Mouse (Mus musculus): Measurements from ENCODE around the gene Golph3. TPM values are rescaled to one million over a fixed set of nuclear protein-coding genes. Genes with fewer than 3 reads are reported as not detected.
"Not testable (repeated sequence)": the region's sequence is repeated elsewhere in the genome, so short reads cannot be mapped to it uniquely, and the experiment has no call there.

The Golph3 gene
- polyA plus RNA-seq, 1 experiment = 55.4 TPM

DNA sequence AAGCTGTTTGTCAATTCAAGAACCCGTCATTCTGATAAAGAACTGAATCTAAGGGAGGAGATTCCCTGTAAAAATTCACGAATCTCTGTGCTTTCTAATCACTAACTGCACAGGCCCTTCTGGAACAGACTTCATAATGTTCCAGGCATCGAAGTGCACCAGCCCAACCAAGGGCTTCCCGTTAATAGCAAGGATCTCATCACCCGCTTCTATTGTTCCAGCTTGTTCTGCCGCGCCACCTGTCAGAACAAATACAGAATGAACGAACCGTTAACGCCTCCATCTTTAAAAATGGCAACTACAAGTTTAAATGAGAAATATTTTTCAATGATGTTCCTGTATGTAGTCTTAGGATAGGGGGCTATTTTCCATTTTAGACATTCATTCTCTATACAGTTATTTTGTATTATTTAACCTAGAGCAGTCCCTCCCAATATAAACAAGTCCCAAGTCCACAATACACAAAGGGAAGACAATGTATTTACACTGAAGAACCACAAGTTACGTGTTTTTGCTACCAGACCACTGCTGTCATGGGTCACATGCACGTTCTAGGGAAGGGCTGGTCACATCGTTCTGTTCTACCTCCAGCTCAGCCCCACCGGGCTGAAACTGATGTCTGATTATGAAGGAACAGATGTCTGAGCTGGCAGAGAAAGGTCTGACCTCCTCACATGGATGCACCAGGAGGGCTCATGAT lies 40.9 kb downstream of the Golph3 start:
- TF ChIP-seq USF1 (IDR thresholded peaks at IDR 0.05; ENCODE audit: low read depth) = no peak
- peak; percentile 68 for TF ChIP-seq POLR2AphosphoS2 (IDR thresholded peaks at IDR 0.05; ENCODE audit: insufficient read length, low read depth)
- Histone ChIP-seq H3K79me2 (ENCODE audit: control insufficient read depth, insufficient read depth) (peaks cover 6% of the 10 kb centered on the region), H3K36me3 (ENCODE audit: control insufficient read depth, insufficient read depth) (peaks cover 9% of the 10 kb centered on the region), H3K4me3 (no peak overlapping the region), H3K4me2 (ENCODE audit: low read depth) (no peak overlapping the region), H3K27me3 (ENCODE audit: control insufficient read depth, insufficient read depth, insufficient read length) (no peaks in the 10 kb centered on the region), H3ac (ENCODE audit: control insufficient read depth, insufficient read length) (no peak overlapping the region)

GRCm38 (mm10) chr15:12362701-12363040 lies 41.4 kb downstream of the Golph3 start:
- Histone ChIP-seq H3ac (ENCODE audit: control insufficient read depth, insufficient read length) (no peak overlapping the region), H3K27me3 (ENCODE audit: control insufficient read depth, insufficient read depth, insufficient read length) (no peaks in the 10 kb centered on the region), H3K4me3 (no peak overlapping the region), H3K4me2 (ENCODE audit: low read depth) (no peak overlapping the region), H3K79me2 (ENCODE audit: control insufficient read depth, insufficient read depth) (peaks cover under 1% of the 10 kb centered on the region), H3K36me3 (ENCODE audit: control insufficient read depth, insufficient read depth) (peaks cover 9% of the 10 kb centered on the region)
- TF ChIP-seq REST (IDR thresholded peaks at IDR 0.05; ENCODE audit: insufficient read depth, insufficient read length) (no peak), POLR2AphosphoS2 (IDR thresholded peaks at IDR 0.05; ENCODE audit: insufficient read length, low read depth) (no peak), CEBPB (IDR thresholded peaks at IDR 0.05; ENCODE audit: insufficient read depth, poor library complexity, severe bottlenecking) (no peak), MYOD1 (IDR thresholded peaks at IDR 0.05; ENCODE audit: control insufficient read depth in 1 of 3, insufficient read length in 2 of 3, low read depth in 2 of 3) (no peak), USF1 (IDR thresholded peaks at IDR 0.05; ENCODE audit: low read depth) (no peak), POLR2A (IDR thresholded peaks at IDR 0.05; ENCODE audit: insufficient read length, low read depth) (no peak), TCF3 (IDR thresholded peaks at IDR 0.05; ENCODE audit: insufficient read length, low read depth) (no peak), E2F4 (IDR thresholded peaks at IDR 0.05; ENCODE audit: insufficient read depth) (no peak), MYOG (IDR thresholded peaks at IDR 0.05; ENCODE audit: control insufficient read depth in 1 of 3, insufficient read depth in 1 of 3, insufficient read length in 2 of 3, low read depth in 2 of 3) (no peak), SRF (IDR thresholded peaks at IDR 0.05; ENCODE audit: control insufficient read depth, insufficient read length, low read depth) (no peak), MAX (IDR thresholded peaks at IDR 0.05; ENCODE audit: low read depth) (no peak), TCF12 (IDR thresholded peaks at IDR 0.05; ENCODE audit: insufficient read depth, poor library complexity, severe bottlenecking) (no peak)

DNA sequence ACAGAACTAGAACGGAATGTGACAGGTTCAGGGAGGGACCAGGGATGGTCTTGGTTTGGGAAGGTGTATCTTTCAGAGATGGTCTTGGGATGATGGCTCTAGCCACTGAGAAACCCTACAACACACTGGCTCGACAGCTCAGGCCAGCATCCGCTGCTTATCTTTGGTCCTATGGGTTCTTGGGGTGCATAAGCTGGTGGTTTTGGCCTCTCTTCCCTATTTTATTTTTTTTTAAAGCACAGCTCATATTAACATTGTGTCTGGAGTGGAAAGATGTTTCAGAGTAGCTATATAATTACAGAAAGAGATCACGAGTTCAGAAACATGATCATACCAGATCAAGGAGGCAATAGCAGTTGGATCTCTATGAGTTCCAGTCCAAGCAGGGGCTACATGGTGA lies 42.8 kb downstream of the Golph3 start:
- TF ChIP-seq CEBPB (IDR thresholded peaks at IDR 0.05; ENCODE audit: insufficient read depth, poor library complexity, severe bottlenecking) (no peak), SRF (IDR thresholded peaks at IDR 0.05; ENCODE audit: control insufficient read depth, insufficient read length, low read depth) (no peak), REST (IDR thresholded peaks at IDR 0.05; ENCODE audit: insufficient read depth, insufficient read length) (no peak), MYOD1 (IDR thresholded peaks at IDR 0.05; ENCODE audit: control insufficient read depth in 1 of 3, insufficient read length in 2 of 3, low read depth in 2 of 3) (no peak), POLR2A (IDR thresholded peaks at IDR 0.05; ENCODE audit: insufficient read length, low read depth) (no peak), TCF3 (IDR thresholded peaks at IDR 0.05; ENCODE audit: insufficient read length, low read depth) (no peak), USF1 (IDR thresholded peaks at IDR 0.05; ENCODE audit: low read depth) (no peak), E2F4 (IDR thresholded peaks at IDR 0.05; ENCODE audit: insufficient read depth) (no peak), MAX (IDR thresholded peaks at IDR 0.05; ENCODE audit: low read depth) (no peak), MYOG (IDR thresholded peaks at IDR 0.05; ENCODE audit: control insufficient read depth in 1 of 3, insufficient read depth in 1 of 3, insufficient read length in 2 of 3, low read depth in 2 of 3) (no peak), POLR2AphosphoS2 (IDR thresholded peaks at IDR 0.05; ENCODE audit: insufficient read length, low read depth) (no peak), TCF12 (IDR thresholded peaks at IDR 0.05; ENCODE audit: insufficient read depth, poor library complexity, severe bottlenecking) (no peak)
- H3K4me2 ChIP-seq (ENCODE audit: low read depth) = no peak overlapping the region
- no peaks in the 10 kb centered on the region for H3K27me3 ChIP-seq (ENCODE audit: control insufficient read depth, insufficient read depth, insufficient read length)
- H3K79me2 ChIP-seq (ENCODE audit: control insufficient read depth, insufficient read depth) = no peaks in the 10 kb centered on the region
- H3K4me3 ChIP-seq = no peak overlapping the region
- H3K36me3 ChIP-seq (ENCODE audit: control insufficient read depth, insufficient read depth) = peaks cover 8% of the 10 kb centered on the region
- no peak overlapping the region for H3ac ChIP-seq (ENCODE audit: control insufficient read depth, insufficient read length)

DNA sequence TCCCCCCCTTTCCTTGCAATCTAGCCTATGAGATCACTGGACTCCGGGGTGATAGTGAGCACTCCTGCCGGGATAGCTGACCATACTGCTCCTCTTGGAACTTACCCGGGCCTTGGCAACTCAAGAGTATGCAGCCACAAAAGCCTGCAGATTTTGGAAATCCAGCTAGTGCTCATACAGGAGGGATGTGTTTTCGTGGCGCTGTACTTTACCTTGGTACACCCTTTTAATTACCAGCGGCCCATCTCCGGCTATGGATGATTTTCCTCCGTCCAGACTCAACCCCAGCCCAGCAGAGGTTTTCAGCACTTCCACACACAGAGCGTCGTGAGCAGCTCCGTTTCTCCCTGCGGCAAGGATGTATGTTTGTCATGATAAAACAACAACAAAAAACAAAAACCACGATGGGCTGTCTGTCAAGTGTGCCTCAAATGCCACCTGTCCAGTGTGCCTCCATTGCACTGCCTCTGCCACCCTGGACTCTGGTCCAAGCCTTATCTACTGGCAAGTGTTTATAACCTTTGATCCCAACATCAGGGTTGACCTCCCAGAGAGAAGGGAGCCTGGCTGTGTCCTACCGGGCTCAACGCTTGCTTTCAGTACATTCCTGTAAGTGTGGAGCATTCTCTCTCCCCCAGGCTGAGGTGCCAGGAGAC lies 44.3 kb downstream of the Golph3 start:
- no peaks in the 10 kb centered on the region for H3K27me3 ChIP-seq (ENCODE audit: control insufficient read depth, insufficient read depth, insufficient read length)
- no peak overlapping the region for H3K4me3 ChIP-seq
- no peaks in the 10 kb centered on the region for H3K79me2 ChIP-seq (ENCODE audit: control insufficient read depth, insufficient read depth)
- no peaks in the 10 kb centered on the region for H3K36me3 ChIP-seq (ENCODE audit: control insufficient read depth, insufficient read depth)
- TF ChIP-seq TCF12 (IDR thresholded peaks at IDR 0.05; ENCODE audit: insufficient read depth, poor library complexity, severe bottlenecking) = no peak
- no peak overlapping the region for H3K4me2 ChIP-seq (ENCODE audit: low read depth)
- no peak overlapping the region for H3ac ChIP-seq (ENCODE audit: control insufficient read depth, insufficient read length)

DNA sequence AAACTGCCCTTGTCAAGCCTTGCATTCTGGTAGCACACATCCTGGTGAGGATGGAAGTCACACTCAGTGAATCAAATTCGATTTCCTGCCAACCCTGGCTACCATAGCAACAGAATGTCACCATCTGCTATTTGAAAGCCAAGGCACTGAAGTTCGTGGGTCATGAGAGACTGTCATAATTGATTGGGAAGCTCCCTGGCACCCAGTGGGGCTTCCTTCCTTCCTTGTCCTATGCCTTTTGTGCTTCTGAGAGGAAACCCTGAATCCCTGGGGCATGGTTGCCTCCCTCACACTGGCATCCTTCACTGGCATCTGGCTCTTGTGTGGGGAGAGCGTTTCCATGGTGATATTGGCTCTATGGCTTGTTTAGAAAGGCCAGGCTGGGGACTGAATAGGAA lies 44.8 kb downstream of the Golph3 start:
- H3ac ChIP-seq (ENCODE audit: control insufficient read depth, insufficient read length) = no peak overlapping the region
- no peak overlapping the region for H3K4me2 ChIP-seq (ENCODE audit: low read depth)
- no peaks in the 10 kb centered on the region for H3K36me3 ChIP-seq (ENCODE audit: control insufficient read depth, insufficient read depth)
- no peaks in the 10 kb centered on the region for H3K79me2 ChIP-seq (ENCODE audit: control insufficient read depth, insufficient read depth)
- TF ChIP-seq SRF (IDR thresholded peaks at IDR 0.05; ENCODE audit: control insufficient read depth, insufficient read length, low read depth) (no peak), E2F4 (IDR thresholded peaks at IDR 0.05; ENCODE audit: insufficient read depth) (no peak), MYOD1 (IDR thresholded peaks at IDR 0.05; ENCODE audit: control insufficient read depth in 1 of 3, insufficient read length in 2 of 3, low read depth in 2 of 3) (no peak), REST (IDR thresholded peaks at IDR 0.05; ENCODE audit: insufficient read depth, insufficient read length) (no peak), POLR2A (IDR thresholded peaks at IDR 0.05; ENCODE audit: insufficient read length, low read depth) (no peak), TCF12 (IDR thresholded peaks at IDR 0.05; ENCODE audit: insufficient read depth, poor library complexity, severe bottlenecking) (no peak)
- H3K27me3 ChIP-seq (ENCODE audit: control insufficient read depth, insufficient read depth, insufficient read length) = no peaks in the 10 kb centered on the region
- no peak overlapping the region for H3K4me3 ChIP-seq

GRCm38 (mm10) chr15:12366580-12367305 lies 45.5 kb downstream of the Golph3 start:
- H3K27me3 ChIP-seq (ENCODE audit: control insufficient read depth, insufficient read depth, insufficient read length); H3K79me2 ChIP-seq (ENCODE audit: control insufficient read depth, insufficient read depth); H3ac ChIP-seq (ENCODE audit: control insufficient read depth, insufficient read length); H3K4me3 ChIP-seq; H3K4me2 ChIP-seq (ENCODE audit: low read depth); H3K36me3 ChIP-seq (ENCODE audit: control insufficient read depth, insufficient read depth): not testable (repeated sequence)

Data from myocyte (in vitro differentiated cells).